In the genomic region with DNA sequence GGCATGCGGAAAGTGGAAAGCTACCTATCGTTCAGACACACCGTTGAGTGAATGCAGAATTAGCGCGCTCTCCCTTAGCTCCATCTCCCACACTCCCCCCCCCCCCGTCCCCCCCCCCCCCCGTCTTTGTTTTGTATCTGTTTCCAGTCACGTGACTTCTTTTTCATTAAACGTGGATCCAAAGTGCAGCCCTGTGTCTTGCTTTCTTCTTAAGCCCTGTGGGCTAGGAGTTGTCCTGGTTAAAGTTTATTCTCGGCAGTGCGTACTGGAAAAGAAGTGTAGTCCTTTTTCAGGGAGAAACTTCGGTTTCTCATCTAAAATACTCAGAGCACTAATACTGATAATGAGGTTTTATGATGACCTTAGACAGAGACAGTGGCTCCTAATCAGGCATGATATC, we compare ENCODE assay signal across 26 mouse cellular contexts. TPM values are rescaled to one million over a fixed set of nuclear protein-coding genes. Genes with fewer than 3 reads are reported as not detected.
DNase-seq lines count a peak whose midpoint lies in the region; ATAC-seq lines count a peak whose summit lies in the region.
"Had no signal": no experiment of that assay in that cellular context is flagged by ENCODE, and none has a peak within 500 bp of the region (broad histone marks: within the 10 kb centered on the region; RNA-seq: fewer than 3 reads in every experiment).

No protein-coding gene starts in this region.

- H3K27me3 ChIP-seq in kidney, embryonic 16.5 days (ENCODE audit: insufficient read depth, low read length) = no peaks in the 10 kb centered on the region
- H3K27me3 ChIP-seq in hindbrain, embryonic 10.5 days (ENCODE audit: insufficient read depth, poor library complexity, severe bottlenecking) = no peaks in the 10 kb centered on the region
- H3K27me3 ChIP-seq: embryonic facial prominence, embryonic 12.5 days; embryonic facial prominence, embryonic 15.5 days; heart, embryonic 13.5 days; hindbrain, embryonic 12.5 days; hindbrain, embryonic 15.5 days had no signal

- H3K4me1 ChIP-seq in kidney, embryonic 16.5 days (ENCODE audit: insufficient read depth, low read length) = peaks cover 14% of the 10 kb centered on the region; the same call in 1 of the 2 replicates
- H3K4me1 ChIP-seq in hindbrain, embryonic 10.5 days (replicated peaks) = peaks cover 7% of the 10 kb centered on the region; the same call in 1 of the 2 replicates
- H3K4me1 ChIP-seq: embryonic facial prominence, embryonic 12.5 days; hindbrain, embryonic 12.5 days had no signal

- peak; percentile 40 to 65 for DNase-seq in kidney, adult 8-10 months
- DNase-seq in kidney, postnatal 4 days = no peak
- DNase-seq in kidney, postnatal 14 days = peak; percentile 30
- no peak for DNase-seq in heart, adult 9 months (ENCODE audit: low spot score in 2 of 2)
- no peak for DNase-seq in hindbrain, embryonic 10.5 days (ENCODE audit: low spot score)
- DNase-seq in frontal cortex, postnatal 10 days (ENCODE audit: low spot score in 2 of 2) = no peak
- DNase-seq: adrenal gland, adult 2 months; adrenal gland, postnatal 14 days; cerebellum, adult 11 months; cerebellum, adult 2 months; cerebellum, adult 9-11 months; cerebellum, postnatal 25 days; forebrain, postnatal 0 days; gastrocnemius, postnatal 25 days; heart, adult 18-20 months; heart, postnatal 14 days; heart, postnatal 4 days had no signal

- H3K9ac ChIP-seq in kidney, embryonic 16.5 days (replicated peaks; ENCODE audit: low read length) = no peak overlapping the region
- H3K9ac ChIP-seq: embryonic facial prominence, embryonic 12.5 days; embryonic facial prominence, embryonic 15.5 days; forebrain, postnatal 0 days; heart, embryonic 13.5 days; hindbrain, embryonic 12.5 days; hindbrain, embryonic 15.5 days had no signal

- no peak overlapping the region for H3K4me2 ChIP-seq in kidney, embryonic 16.5 days (replicated peaks; ENCODE audit: low read depth, low read length)
- H3K4me2 ChIP-seq: embryonic facial prominence, embryonic 12.5 days; embryonic facial prominence, embryonic 15.5 days; heart, embryonic 13.5 days; hindbrain, embryonic 12.5 days; hindbrain, embryonic 15.5 days had no signal

- 82% methylated on average over 9 of the region's 12 CpGs for WGBS in kidney, embryonic 16.5 days
- 79% methylated on average over 12 of the region's 12 CpGs for WGBS in hindbrain, embryonic 10.5 days

- peaks cover 5% of the 10 kb centered on the region; the same call in 1 of the 2 replicates for H3K9me3 ChIP-seq in kidney, embryonic 16.5 days (ENCODE audit: low read length)
- peaks cover 6% of the 10 kb centered on the region; the same call in 1 of the 2 replicates for H3K9me3 ChIP-seq in hindbrain, embryonic 10.5 days
- H3K9me3 ChIP-seq: embryonic facial prominence, embryonic 12.5 days; embryonic facial prominence, embryonic 15.5 days; heart, embryonic 10.5 days; heart, embryonic 13.5 days; hindbrain, embryonic 15.5 days had no signal

- H3K4me3 ChIP-seq in kidney, embryonic 16.5 days (ENCODE audit: low read length) = no peak overlapping the region
- no peak overlapping the region for H3K4me3 ChIP-seq in hindbrain, embryonic 10.5 days
- H3K4me3 ChIP-seq: embryonic facial prominence, embryonic 12.5 days; embryonic facial prominence, embryonic 15.5 days; heart, embryonic 10.5 days; heart, embryonic 13.5 days; hindbrain, embryonic 12.5 days; hindbrain, embryonic 15.5 days had no signal

- H3K36me3 ChIP-seq in kidney, embryonic 16.5 days (ENCODE audit: insufficient read depth, low read length) = peaks cover 5% of the 10 kb centered on the region; the same call in 1 of the 2 replicates
- H3K36me3 ChIP-seq in hindbrain, embryonic 10.5 days = no peaks in the 10 kb centered on the region
- H3K36me3 ChIP-seq: embryonic facial prominence, embryonic 12.5 days; embryonic facial prominence, embryonic 15.5 days; heart, embryonic 10.5 days; heart, embryonic 13.5 days; hindbrain, embryonic 12.5 days; hindbrain, embryonic 15.5 days had no signal

- ATAC-seq in kidney, embryonic 16.5 days (ENCODE audit: low FRiP score, low TSS enrichment) = no peak
- ATAC-seq: CD4-positive, CD25-positive, alpha-beta regulatory T cell, adult 4 months; forebrain, embryonic 14.5 days; forebrain, postnatal 0 days had no signal

- peak overlapping the region; percentile 50; the same call in 1 of the 2 replicates for H3K27ac ChIP-seq in kidney, embryonic 16.5 days (ENCODE audit: low read length)
- no peak overlapping the region for H3K27ac ChIP-seq in hindbrain, embryonic 10.5 days
- H3K27ac ChIP-seq: embryonic facial prominence, embryonic 12.5 days; embryonic facial prominence, embryonic 15.5 days; heart, embryonic 10.5 days; heart, embryonic 13.5 days; hindbrain, embryonic 12.5 days; hindbrain, embryonic 15.5 days had no signal

RNA-seq across cellular contexts. Expression of gene Map3k7cl, which starts 42.0 kb away (rescaled TPM):
- 1.3 and 1.7 TPM in 2 replicates for polyA plus RNA-seq in kidney, embryonic 16.5 days (2015; fragmentation: Nextera tagmentation; extraction: Ambion mirVana)
- not detected in 2 replicates for polyA plus RNA-seq in hindbrain, embryonic 10.5 days (2016; fragmentation: Nextera tagmentation; extraction: Ambion mirVana)
- polyA plus RNA-seq: CD4-positive, CD25-positive, alpha-beta regulatory T cell, adult 4 months; embryonic facial prominence, embryonic 12.5 days; forebrain, embryonic 14.5 days; forebrain, postnatal 0 days; heart, embryonic 10.5 days; hindbrain, embryonic 15.5 days had no signal

Comparison
In these comparisons a context has a peak if more than half of its experiments do, and no peak if none do; other contexts are left out.
1. DNase-seq: peak in kidney, adult 8-10 months (2 of 2) and kidney, postnatal 14 days (single experiment); none in kidney, postnatal 4 days (0 of 2), heart, adult 9 months (0 of 2), hindbrain, embryonic 10.5 days (single experiment) and frontal cortex, postnatal 10 days (0 of 2).